Mouse (Mus musculus) testis, adult 2 months (tissue): ENCODE measurements around the gene Hmgn2. TPM values are rescaled to one million over a fixed set of nuclear protein-coding genes. Genes with fewer than 3 reads are reported as not detected.

ENCODE experiments used
- H3K27ac ChIP-seq: fragments of 200-500 bp; 2 replicates; pipeline ENCODE4 v1.5.1; 2012; ENCODE audit warnings: low read depth, low read length; ENCODE audit not compliant: control insufficient read depth, insufficient read depth
- H3K27me3 ChIP-seq: fragments of 200-500 bp; 2 replicates; pipeline ENCODE4 v1.6.1; 2012; ENCODE audit warnings: mild to moderate bottlenecking, low read length, moderate library complexity; ENCODE audit not compliant: control insufficient read depth, insufficient read depth
- H3K36me3 ChIP-seq: fragments of 200-500 bp; 2 replicates; pipeline ENCODE4 v1.6.1; 2012; ENCODE audit warnings: mild to moderate bottlenecking, low read length; ENCODE audit not compliant: control insufficient read depth, insufficient read depth
- H3K4me1 ChIP-seq: fragments of 200-500 bp; 2 replicates; pipeline ENCODE4 v1.6.1; 2012; ENCODE audit warnings: low read length; ENCODE audit not compliant: control insufficient read depth, insufficient read depth
- H3K4me3 ChIP-seq: fragments of 200-500 bp; 2 replicates; pipeline ENCODE4 v1.5.1; 2012; ENCODE audit warnings: low read depth, mild to moderate bottlenecking, low read length, moderate library complexity, mixed read lengths; ENCODE audit not compliant: control insufficient read depth
- CTCF ChIP-seq: fragments of 200-500 bp; IDR thresholded peaks from 2 replicates; pipeline ENCODE4 v1.5.1; 2012; ENCODE audit warnings: low read depth, mild to moderate bottlenecking, inconsistent platforms, low read length, moderate library complexity; ENCODE audit not compliant: control insufficient read depth, insufficient read depth, insufficient replicate concordance
- POLR2A ChIP-seq: fragments of 200-500 bp; IDR thresholded peaks from 2 replicates; pipeline ENCODE4 v1.6.1; 2012; ENCODE audit warnings: low read depth, mild to moderate bottlenecking, inconsistent platforms, low read length, moderate library complexity; ENCODE audit not compliant: control insufficient read depth
- polyA plus RNA-seq: library from polyadenylated mRNA; depleted of rRNA; stranded (reverse); fragments of >200 nt; gene quantifications from 2 replicates; pipeline ENCODE4 v1.2.3, GENCODE M21; 2012; rRNA removed

Gene Hmgn2
- 30.4 and 34.0 TPM in 2 replicates for polyA plus RNA-seq

DNA sequence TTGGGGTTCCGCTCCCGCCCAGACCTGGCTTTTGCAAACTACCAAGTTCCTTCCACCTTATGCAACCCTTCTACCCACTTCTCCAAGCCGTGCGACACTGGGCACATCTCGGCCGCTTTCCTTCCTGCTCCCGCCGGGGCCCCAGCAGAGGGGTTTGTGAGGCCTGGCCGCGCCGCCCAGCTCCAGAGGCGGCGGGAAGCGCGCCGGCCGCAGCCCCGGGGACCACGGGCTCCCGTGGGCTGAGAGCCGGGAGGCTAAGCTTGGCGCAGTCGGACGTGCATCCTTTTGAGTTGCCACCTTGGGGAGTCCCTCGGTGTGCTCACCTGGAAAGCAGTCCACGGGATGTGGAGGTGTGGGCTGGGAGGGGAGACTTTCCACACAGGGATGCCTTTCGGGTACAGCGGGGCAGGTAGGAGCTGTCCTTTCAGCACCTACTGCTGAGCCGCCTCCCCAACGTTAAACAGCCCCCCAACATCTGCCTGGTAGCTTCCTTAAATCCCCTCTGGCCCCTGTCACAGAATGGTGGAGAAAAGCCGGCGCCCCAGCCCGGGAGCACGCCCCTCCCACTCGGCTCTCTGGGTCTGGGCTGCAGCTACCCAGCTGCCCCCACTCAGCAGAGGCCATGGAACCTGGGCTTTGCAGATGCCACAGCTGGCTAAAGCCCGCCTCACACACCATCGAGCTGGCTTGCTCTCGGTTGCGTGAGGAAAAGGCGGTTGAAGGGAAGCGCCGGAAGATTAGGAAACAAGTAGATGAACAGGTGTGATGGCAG, at the start of gene Hmgn2:
Gene Hmgn2, minus strand, starts transcription at position 501 of the 772 bp plus-strand sequence.
- no peak for TF ChIP-seq POLR2A
- TF ChIP-seq CTCF: no peak
- no peaks in the 10 kb centered on the region; the same call in 1 of the 2 replicates for H3K36me3 ChIP-seq
- H3K4me1 ChIP-seq: peaks cover 15% of the 10 kb centered on the region
- peak within 1 kb of the TSS; percentile 92 for H3K27ac ChIP-seq
- H3K27me3 ChIP-seq: no peaks in the 10 kb centered on the region
- peak within 1 kb of the TSS; percentile 88 for H3K4me3 ChIP-seq

- Histone ChIP-seq H3K4me1 (peaks cover 37% of the 10 kb centered on the region), H3K36me3 (no peaks in the 10 kb centered on the region), H3K4me3 (peak overlapping the region; percentile 12), H3K27ac (no peak overlapping the region), H3K27me3 (peaks cover 4% of the 10 kb centered on the region; the same call in 1 of the 2 replicates)
- no peak for TF ChIP-seq POLR2A
- TF ChIP-seq CTCF: no peak
Observed at GRCm38 (mm10) chr4:134017201-134017865, 48.9 kb upstream of the Hmgn2 start.

DNA sequence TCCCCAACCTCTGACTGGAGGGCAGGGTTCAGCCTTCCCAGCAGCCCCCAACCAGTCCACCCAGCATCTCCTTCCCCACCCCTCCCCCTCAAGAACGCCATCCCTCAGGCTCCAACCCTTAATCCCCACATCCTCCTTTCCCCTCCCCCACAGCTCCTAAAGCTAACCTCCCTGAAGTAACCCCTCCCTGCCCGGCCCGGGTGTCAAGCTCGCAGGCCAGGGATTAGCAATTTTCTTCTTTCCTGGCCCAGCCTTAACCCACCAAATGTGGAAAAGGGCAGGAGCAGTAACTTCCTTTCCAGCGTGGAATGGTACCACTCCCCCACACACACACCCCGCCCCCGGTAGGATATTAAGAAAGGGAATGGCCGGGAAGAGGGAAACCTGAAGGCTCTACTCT, 48.3 kb upstream of the Hmgn2 start:
- H3K4me3 ChIP-seq: peak overlapping the region; percentile 12; the same call in 1 of the 2 replicates
- peaks cover 41% of the 10 kb centered on the region for H3K4me1 ChIP-seq
- peaks cover 4% of the 10 kb centered on the region; the same call in 1 of the 2 replicates for H3K27me3 ChIP-seq
- H3K27ac ChIP-seq: no peak overlapping the region
- H3K36me3 ChIP-seq: no peaks in the 10 kb centered on the region
- TF ChIP-seq POLR2A (no peak), CTCF (no peak)

- no peak overlapping the region for H3K4me3 ChIP-seq
- no peak overlapping the region for H3K27ac ChIP-seq
- TF ChIP-seq CTCF (no peak), POLR2A (no peak)
- H3K27me3 ChIP-seq: peaks cover 4% of the 10 kb centered on the region; the same call in 1 of the 2 replicates
- peaks cover 46% of the 10 kb centered on the region for H3K4me1 ChIP-seq
- H3K36me3 ChIP-seq: no peaks in the 10 kb centered on the region
Observed at GRCm38 (mm10) chr4:134016208-134016607, 47.8 kb upstream of the Hmgn2 start.

- Histone ChIP-seq H3K4me1 (peaks cover 33% of the 10 kb centered on the region), H3K27me3 (peaks cover 4% of the 10 kb centered on the region; the same call in 1 of the 2 replicates), H3K36me3 (no peaks in the 10 kb centered on the region), H3K4me3 (no peak overlapping the region), H3K27ac (no peak overlapping the region)
- TF ChIP-seq CTCF (no peak), POLR2A (no peak)
Observed at GRCm38 (mm10) chr4:134012858-134013528, 44.5 kb upstream of the Hmgn2 start.

DNA sequence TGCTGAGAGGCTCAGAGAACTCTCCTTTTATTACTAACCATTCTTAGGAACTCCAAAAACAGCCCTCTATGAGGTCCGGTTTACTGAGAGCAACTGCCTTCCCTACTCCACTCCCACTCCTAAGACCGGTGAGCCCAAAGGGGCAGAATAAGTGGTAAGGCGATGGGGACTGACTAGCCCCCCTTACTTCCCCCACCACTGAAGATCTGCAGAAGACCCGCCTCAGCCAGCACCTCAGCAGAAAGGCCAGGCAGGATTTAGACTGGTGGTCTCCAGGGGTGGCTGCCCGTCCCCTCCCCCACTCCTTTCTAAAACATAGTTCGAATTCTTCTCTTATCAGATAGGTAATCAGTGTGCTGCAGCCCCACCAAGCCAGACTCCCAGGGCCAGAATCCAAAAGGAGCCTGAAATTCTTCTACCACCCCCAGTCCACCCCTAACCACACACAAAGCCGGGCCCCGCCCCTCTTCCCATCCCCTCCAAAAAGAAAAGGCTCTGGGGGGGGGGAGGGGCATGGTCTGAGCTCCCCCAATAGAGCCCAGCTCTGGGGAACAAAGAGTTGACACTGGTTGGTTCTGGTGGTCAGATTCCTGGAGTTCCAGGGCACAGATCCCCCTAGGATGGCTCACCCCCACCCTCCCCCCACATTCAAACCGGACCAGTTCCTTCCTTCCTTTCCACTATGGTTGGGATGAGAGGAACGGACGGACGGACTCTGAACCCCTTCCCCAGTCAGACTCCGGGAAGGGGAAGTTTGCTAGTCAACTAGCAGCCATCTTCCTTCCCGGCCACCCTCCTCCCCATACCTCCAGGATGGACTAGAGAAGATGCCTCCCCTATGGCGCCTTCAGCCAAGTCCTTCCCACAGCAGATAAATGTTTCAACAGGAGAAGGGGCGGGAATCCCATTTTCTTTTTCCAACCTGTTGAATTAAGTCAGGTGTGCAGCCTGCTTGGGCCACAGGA, 43.3 kb upstream of the Hmgn2 start:
- peaks cover 25% of the 10 kb centered on the region for H3K4me1 ChIP-seq
- TF ChIP-seq CTCF: no peak
- no peak for TF ChIP-seq POLR2A
- H3K27me3 ChIP-seq: no peaks in the 10 kb centered on the region
- H3K27ac ChIP-seq: no peak overlapping the region
- H3K4me3 ChIP-seq: no peak overlapping the region
- H3K36me3 ChIP-seq: no peaks in the 10 kb centered on the region

DNA sequence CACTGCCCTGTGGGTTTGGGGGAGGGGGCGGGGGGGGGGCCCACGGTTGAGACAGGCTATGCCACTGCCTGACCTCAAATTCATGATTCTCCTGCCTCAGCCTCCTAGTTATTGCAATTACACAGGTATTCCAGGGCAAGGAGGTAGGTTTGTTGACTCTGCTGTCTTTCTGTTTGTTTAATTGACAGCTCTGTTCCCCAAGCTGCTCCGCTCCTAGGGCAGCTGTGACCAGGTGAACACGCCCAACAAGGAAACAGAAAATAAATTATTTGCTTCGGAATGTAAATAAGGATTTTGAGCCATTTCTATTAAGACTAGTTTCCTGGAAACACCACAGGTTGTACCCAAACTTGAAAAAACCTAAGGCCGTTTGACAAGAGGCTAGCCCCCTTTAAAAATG, 41.3 kb upstream of the Hmgn2 start:
- H3K27ac ChIP-seq: no peak overlapping the region
- TF ChIP-seq CTCF: no peak
- TF ChIP-seq POLR2A: no peak

More for the DNA sequence above, 41.3 kb upstream of the Hmgn2 start:
- Histone ChIP-seq H3K4me1 (peaks cover 17% of the 10 kb centered on the region), H3K4me3 (no peak overlapping the region), H3K27me3 (no peaks in the 10 kb centered on the region), H3K36me3 (no peaks in the 10 kb centered on the region)
